Mouse (Mus musculus): ENCODE results near the gene Syt2. TPM values are rescaled to one million over a fixed set of nuclear protein-coding genes. Genes with fewer than 3 reads are reported as not detected.

The Syt2 gene
- 0.05 and 0.07 TPM in 2 replicates for polyA plus RNA-seq (2012; rRNA removed)

GRCm38 (mm10) chr1:134646261-134646962 is at the start of gene Syt2:
TSS of gene Syt2 (plus strand) at chr1:134646677.

Other genes with a start within 250 kb of the Syt2 start
- 13.1 and 15.8 TPM in 2 replicates for gene Cyb5r1, start 241.1 kb upstream of the Syt2 start, polyA plus RNA-seq (2012; rRNA removed)
- gene Adipor1, start 231.3 kb upstream of the Syt2 start, polyA plus RNA-seq (2012; rRNA removed), result 54.1 and 63.2 TPM in 2 replicates
- gene Klhl12, start 191.1 kb upstream of the Syt2 start, polyA plus RNA-seq (2012; rRNA removed), result 18.0 and 21.3 TPM in 2 replicates
- 9.1 and 10.6 TPM in 2 replicates for gene Rabif, start 152.0 kb upstream of the Syt2 start, polyA plus RNA-seq (2012; rRNA removed)
- not detected in 2 replicates for gene Mgat4e, start 97.0 kb upstream of the Syt2 start, polyA plus RNA-seq (2012; rRNA removed)
- gene Kdm5b, start 86.5 kb upstream of the Syt2 start, polyA plus RNA-seq (2012; rRNA removed), result 1.8 and 2.0 TPM in 2 replicates